Mouse (Mus musculus) heart, postnatal 4 days (tissue): ENCODE measurements at regions not wholly inside any gene's neighbourhood (a gene's known extent, or its start where the extent isn't known, plus 50 kb on each side); places are given as distances from the start of the nearest gene placed in this dataset.

Experiments used
- DNase-seq: peaks from one replicate; pipeline ENCODE4 v3.0.0; 2021

- DNase-seq: no peak
These were observed 280.3 kb downstream of the Ccdc91 start for GRCm38 (mm10) chr6:147755750-147756523.

GRCm38 (mm10) chr6:147759485-147759884 is 283.9 kb downstream of the Ccdc91 start:
- DNase-seq: no peak

GRCm38 (mm10) chr6:147760113-147760512 is 284.5 kb downstream of the Ccdc91 start:
- DNase-seq: peak; percentile 8

- DNase-seq: no peak
These were observed 281.8 kb upstream of the Far2 start for GRCm38 (mm10) chr6:147765241-147765640.

- DNase-seq: no peak
These were observed 277.9 kb upstream of the Far2 start for GRCm38 (mm10) chr6:147769180-147769579.

- DNase-seq: no peak
These were observed 277.0 kb upstream of the Far2 start for GRCm38 (mm10) chr6:147770034-147770433.

- no peak for DNase-seq
These were observed 275.6 kb upstream of the Far2 start for GRCm38 (mm10) chr6:147771411-147771810.

- DNase-seq: no peak
These were observed 273.2 kb upstream of the Far2 start for GRCm38 (mm10) chr6:147773904-147774303.

- no peak for DNase-seq
These were observed 272.4 kb upstream of the Far2 start for GRCm38 (mm10) chr6:147774626-147775025.

GRCm38 (mm10) chr6:147779466-147779865 is 267.6 kb upstream of the Far2 start:
- DNase-seq: no peak

- DNase-seq: no peak
These were observed 262.8 kb upstream of the Far2 start for GRCm38 (mm10) chr6:147784249-147784648.

GRCm38 (mm10) chr6:147784854-147785253 is 262.2 kb upstream of the Far2 start:
- DNase-seq: no peak

GRCm38 (mm10) chr6:147788095-147788494 is 259.0 kb upstream of the Far2 start:
- no peak for DNase-seq

- no peak for DNase-seq
These were observed 257.9 kb upstream of the Far2 start for GRCm38 (mm10) chr6:147789112-147789511.

- no peak for DNase-seq
These were observed 253.2 kb upstream of the Far2 start for GRCm38 (mm10) chr6:147793811-147794210.

- no peak for DNase-seq
These were observed 252.7 kb upstream of the Far2 start for GRCm38 (mm10) chr6:147794351-147794750.

GRCm38 (mm10) chr6:147799009-147799727 is 247.9 kb upstream of the Far2 start:
- DNase-seq: no peak

- no peak for DNase-seq
These were observed 247.2 kb upstream of the Far2 start for GRCm38 (mm10) chr6:147799861-147800260.

- DNase-seq: no peak
These were observed 246.2 kb upstream of the Far2 start for GRCm38 (mm10) chr6:147800846-147801245.

GRCm38 (mm10) chr6:147803893-147804292 is 243.2 kb upstream of the Far2 start:
- DNase-seq: no peak

- DNase-seq: peak; percentile 76
These were observed 236.3 kb upstream of the Far2 start for GRCm38 (mm10) chr6:147810710-147811109.

GRCm38 (mm10) chr6:147816861-147817260 is 230.2 kb upstream of the Far2 start:
- no peak for DNase-seq

- DNase-seq: no peak
These were observed 229.8 kb upstream of the Far2 start for GRCm38 (mm10) chr6:147817262-147817661.

GRCm38 (mm10) chr6:147822215-147822614 is 224.8 kb upstream of the Far2 start:
- DNase-seq: peak; percentile 8
